Mouse (Mus musculus) megakaryocyte, embryonic 14.5 days (primary cell): ENCODE results near the gene Gm49416.

Source experiments
- FLI1 ChIP-seq: IDR thresholded peaks from 2 replicates; pipeline ENCODE4 v1.6.1; 2012; ENCODE audit warnings: low read length, inconsistent platforms, mixed read lengths
- GATA1 ChIP-seq: IDR thresholded peaks from 3 replicates; pipeline ENCODE4 v1.6.1; 2012; ENCODE audit warnings: mixed read lengths, low read length, inconsistent platforms, borderline replicate concordance

GRCm38 (mm10) chr19:8914212-8914611 is 25.5 kb downstream of the Gm49416 start:
- TF ChIP-seq GATA1 (no peak), FLI1 (no peak)
